Mouse (Mus musculus): ENCODE measurements around the gene Dcdc2a. TPM values are rescaled to one million over a fixed set of nuclear protein-coding genes. Genes with fewer than 3 reads are reported as not detected.

The Dcdc2a gene
- total RNA-seq, 2 experiments from 2014 or later: not detected

Other genes with a start within 250 kb of the Dcdc2a start
- 27.8 and 32.5 TPM in 2 replicates for gene Acot13, start 224.5 kb upstream of the Dcdc2a start, total RNA-seq (2015; ENCODE audit: low replicate concordance)
- gene Acot13, start 224.5 kb upstream of the Dcdc2a start, total RNA-seq (2017; ENCODE audit: low replicate concordance): 12.4 and 17.3 TPM in 2 replicates
- gene Tdp2, start 224.3 kb upstream of the Dcdc2a start, total RNA-seq (2015; ENCODE audit: low replicate concordance): 16.3 and 25.7 TPM in 2 replicates
- 16.3 and 17.6 TPM in 2 replicates for gene Tdp2, start 224.3 kb upstream of the Dcdc2a start, total RNA-seq (2017; ENCODE audit: low replicate concordance)
- gene D130043K22Rik, start 210.9 kb upstream of the Dcdc2a start, total RNA-seq (2015; ENCODE audit: low replicate concordance): 0.21 TPM in 1 of 2 replicates, not detected in the other
- 0.14 and 0.34 TPM in 2 replicates for gene D130043K22Rik, start 210.9 kb upstream of the Dcdc2a start, total RNA-seq (2017; ENCODE audit: low replicate concordance)
- 0.21 and 0.38 TPM in 2 replicates for gene Aldh5a1, start 118.3 kb upstream of the Dcdc2a start, total RNA-seq (2015; ENCODE audit: low replicate concordance)
- 0.56 TPM in 1 of 2 replicates, not detected in the other for gene Aldh5a1, start 118.3 kb upstream of the Dcdc2a start, total RNA-seq (2017; ENCODE audit: low replicate concordance)
- gene Gpld1, start 112.9 kb upstream of the Dcdc2a start, total RNA-seq (2015; ENCODE audit: low replicate concordance): not detected in 2 replicates
- not detected in 2 replicates for gene Gpld1, start 112.9 kb upstream of the Dcdc2a start, total RNA-seq (2017; ENCODE audit: low replicate concordance)
- gene Mrs2, start 35.6 kb upstream of the Dcdc2a start, total RNA-seq (2015; ENCODE audit: low replicate concordance): 4.4 and 5.4 TPM in 2 replicates
- gene Mrs2, start 35.6 kb upstream of the Dcdc2a start, total RNA-seq (2017; ENCODE audit: low replicate concordance): 3.2 and 3.8 TPM in 2 replicates
- not detected in 2 replicates for gene Nrsn1, start 214.5 kb downstream of the Dcdc2a start, total RNA-seq (2015; ENCODE audit: low replicate concordance)
- not detected in 2 replicates for gene Nrsn1, start 214.5 kb downstream of the Dcdc2a start, total RNA-seq (2017; ENCODE audit: low replicate concordance)

Measured in erythroblast, adult 5-6 weeks (primary cell).